Mouse (Mus musculus): ENCODE results near the gene Gm10642. TPM values are rescaled to one million over a fixed set of nuclear protein-coding genes. Genes with fewer than 3 reads are reported as not detected.

Gene Gm10642
- polyA plus RNA-seq, 1 experiment from 2014 or later: 0.52 TPM

Other genes with a start within 250 kb of the Gm10642 start
- 220 and 240 TPM in 2 replicates for gene Ccnb2, start 234.7 kb upstream of the Gm10642 start, polyA plus RNA-seq (2016; fragmentation: Nextera tagmentation; extraction: Ambion mirVana)
- gene Rnf111, start 152.5 kb upstream of the Gm10642 start, polyA plus RNA-seq (2016; fragmentation: Nextera tagmentation; extraction: Ambion mirVana): 33.5 and 37.1 TPM in 2 replicates
- 47.1 and 61.7 TPM in 2 replicates for gene Sltm, start 113.5 kb upstream of the Gm10642 start, polyA plus RNA-seq (2016; fragmentation: Nextera tagmentation; extraction: Ambion mirVana)
- gene Mindy2, start 923 bp downstream of the Gm10642 start, polyA plus RNA-seq (2016; fragmentation: Nextera tagmentation; extraction: Ambion mirVana): 5.2 and 8.2 TPM in 2 replicates
- 52.2 and 62.8 TPM in 2 replicates for gene Adam10, start 22.7 kb downstream of the Gm10642 start, polyA plus RNA-seq (2016; fragmentation: Nextera tagmentation; extraction: Ambion mirVana)

Data from hindbrain, embryonic 10.5 days (tissue).